Mouse (Mus musculus): ENCODE data around the gene Yipf1.

The Yipf1 gene

DNA sequence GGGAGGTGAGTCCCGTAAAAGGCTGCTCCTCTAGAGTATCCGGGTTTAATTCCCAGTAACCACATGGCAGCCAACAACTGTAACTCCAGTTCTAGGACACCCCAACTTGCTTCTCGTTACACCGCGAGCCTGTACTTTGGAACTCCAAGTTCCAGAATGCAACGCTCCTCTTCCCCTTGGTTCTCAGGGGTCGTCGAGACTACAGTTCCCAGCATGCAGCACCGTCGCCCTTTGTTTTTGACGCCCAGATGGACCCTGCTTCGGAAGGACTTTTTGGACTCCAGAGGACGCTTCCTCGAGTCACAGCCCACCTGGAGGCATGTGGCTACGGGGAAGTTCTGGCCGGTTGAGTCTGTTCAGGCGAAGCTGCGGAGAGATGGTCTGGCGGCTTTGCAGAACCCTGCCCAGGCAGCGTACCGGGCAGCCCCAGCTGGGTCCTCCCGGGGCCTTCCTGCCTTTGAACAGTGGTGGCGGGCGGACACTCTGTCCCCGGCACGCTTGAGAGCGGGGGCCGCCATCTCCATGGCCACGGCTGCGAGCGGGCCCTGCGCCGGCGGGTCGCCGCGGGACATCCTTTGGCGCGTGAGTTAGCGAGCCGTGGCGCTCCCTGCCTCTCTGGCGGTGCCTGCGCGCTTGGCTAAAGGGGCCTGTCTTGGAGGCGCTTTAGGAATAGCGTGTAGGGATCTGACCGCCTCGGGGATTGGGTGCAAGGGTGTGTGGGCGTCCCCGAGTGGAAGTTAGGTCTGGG is 53.6 kb downstream of the Yipf1 start, which contains the start of gene Ndc1:
Ndc1 (plus strand) TSS at position 218 of the 748 bp plus-strand sequence.
- peak; percentile 97 for DNase-seq (ENCODE audit: extremely low spot score, low spot score)

DNA sequence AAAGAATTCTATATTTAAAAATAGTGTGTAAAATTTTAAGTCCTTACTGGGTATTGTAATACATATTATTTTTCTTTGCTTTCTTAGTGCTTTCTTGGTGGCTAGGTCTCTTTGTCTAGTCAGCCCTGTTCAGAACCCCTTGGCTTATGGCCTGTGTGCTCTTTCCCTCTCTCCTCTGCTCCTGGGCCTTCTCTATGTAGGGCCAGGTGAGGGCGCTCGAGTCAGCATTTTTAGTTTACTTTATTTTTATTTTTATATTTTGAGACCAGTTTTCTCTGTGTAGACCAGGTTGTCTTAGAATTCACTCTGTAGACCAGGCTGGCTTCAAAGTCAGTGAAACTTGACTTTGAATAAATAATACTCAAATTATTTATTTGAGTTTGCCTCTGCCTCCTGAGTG is 58.1 kb downstream of the Yipf1 start:
- no peak for DNase-seq (ENCODE audit: extremely low spot score, low spot score)

DNA sequence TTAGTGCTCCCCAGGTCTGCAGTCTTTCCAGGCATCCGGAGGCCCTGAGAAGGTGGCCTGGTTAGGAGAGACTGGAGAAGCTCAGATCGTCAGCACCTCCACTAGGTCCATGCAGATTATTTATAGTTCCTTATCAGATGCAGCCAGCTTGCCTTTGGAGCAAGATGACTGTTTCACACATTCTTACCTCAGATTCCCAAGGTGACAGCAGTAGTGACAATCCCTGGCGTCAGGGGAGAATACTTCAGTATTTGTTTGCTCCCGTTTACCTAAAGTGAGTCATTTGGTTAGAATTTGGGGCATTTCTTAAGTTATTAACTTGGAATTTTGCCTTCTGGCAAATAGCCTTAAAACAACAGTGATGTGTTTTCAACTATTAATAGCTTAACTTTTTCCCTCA is 60.5 kb downstream of the Yipf1 start:
- DNase-seq (ENCODE audit: extremely low spot score, low spot score): no peak

DNA sequence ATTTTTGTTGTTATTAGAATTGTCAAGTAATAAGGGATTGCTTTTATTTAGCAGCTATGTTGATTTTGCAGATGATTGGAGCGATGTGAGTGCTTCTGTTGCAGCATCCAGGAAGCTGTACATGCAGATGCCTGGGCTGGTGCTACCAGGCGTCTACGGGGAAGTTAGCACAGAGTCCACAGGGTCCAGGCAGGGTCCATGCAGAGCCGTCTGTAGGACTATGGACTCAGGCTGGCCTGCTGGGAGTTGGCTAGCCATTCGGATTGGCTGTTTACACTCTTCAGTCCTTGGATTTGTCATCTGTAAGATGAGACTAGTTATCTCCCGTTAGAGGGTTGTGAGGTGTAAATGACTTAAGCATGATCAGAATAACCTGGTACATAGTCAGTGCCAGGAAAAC is 64.8 kb downstream of the Yipf1 start:
- no peak for DNase-seq (ENCODE audit: extremely low spot score, low spot score)

DNA sequence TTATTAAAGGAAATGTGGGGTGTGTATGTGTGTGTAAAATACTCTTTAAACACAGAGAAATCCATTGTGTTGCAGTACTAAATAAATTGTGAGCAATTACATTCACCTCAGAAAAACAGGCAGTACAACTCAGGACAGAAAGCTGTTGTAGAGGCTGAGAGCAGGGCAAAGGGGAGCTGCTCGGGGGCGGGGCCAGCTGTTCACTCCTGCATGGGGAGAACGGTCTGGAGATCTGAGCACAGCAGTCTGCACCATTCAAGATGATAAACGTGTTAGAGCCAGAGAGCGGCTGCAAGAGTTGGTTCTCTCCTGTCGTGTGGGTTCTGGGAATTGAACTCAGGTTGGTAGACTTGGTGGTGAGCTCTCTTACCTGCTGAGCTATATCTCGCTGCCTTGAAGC is 66.7 kb downstream of the Yipf1 start:
- DNase-seq (ENCODE audit: extremely low spot score, low spot score): no peak

DNA sequence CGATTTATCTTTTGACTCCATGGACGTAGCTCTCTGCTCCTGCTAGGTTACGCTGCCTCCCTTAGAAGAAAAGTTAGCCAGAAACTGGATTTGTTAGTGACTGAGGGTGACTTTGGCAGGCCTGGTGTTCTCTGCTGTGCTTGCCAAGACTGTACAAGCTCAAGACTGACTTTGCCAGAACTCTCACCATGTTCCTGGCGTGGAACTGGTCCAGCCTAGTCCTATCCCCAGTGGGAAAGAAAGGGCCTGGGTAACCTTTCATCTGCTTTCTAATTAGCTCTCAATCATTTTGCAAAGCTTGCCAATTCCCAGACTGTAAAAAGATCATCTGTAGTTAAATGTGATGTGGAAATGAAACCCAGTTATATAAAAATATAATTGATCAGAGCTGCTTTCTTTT is 72.9 kb downstream of the Yipf1 start:
- DNase-seq (ENCODE audit: extremely low spot score, low spot score): no peak

DNA sequence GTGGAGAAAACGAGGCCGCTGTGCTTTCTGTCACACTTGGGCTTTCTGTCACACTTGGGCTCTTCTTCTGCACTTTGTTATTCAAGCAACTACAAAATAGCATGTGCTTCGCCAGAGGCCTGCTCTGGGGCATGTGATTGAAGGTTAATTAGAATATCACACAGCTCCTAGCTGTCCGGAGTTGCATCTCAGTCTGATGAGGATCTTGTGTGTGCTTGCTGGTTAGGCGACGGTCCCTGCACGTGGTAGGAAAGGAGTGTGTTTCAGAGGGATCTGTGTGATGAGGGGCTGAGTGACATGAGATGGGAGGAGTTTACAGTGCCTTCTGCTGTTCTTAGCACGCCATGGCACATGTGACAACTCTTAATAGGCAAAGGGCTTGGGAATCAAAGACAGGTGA is 73.3 kb downstream of the Yipf1 start:
- DNase-seq (ENCODE audit: extremely low spot score, low spot score): no peak

DNA sequence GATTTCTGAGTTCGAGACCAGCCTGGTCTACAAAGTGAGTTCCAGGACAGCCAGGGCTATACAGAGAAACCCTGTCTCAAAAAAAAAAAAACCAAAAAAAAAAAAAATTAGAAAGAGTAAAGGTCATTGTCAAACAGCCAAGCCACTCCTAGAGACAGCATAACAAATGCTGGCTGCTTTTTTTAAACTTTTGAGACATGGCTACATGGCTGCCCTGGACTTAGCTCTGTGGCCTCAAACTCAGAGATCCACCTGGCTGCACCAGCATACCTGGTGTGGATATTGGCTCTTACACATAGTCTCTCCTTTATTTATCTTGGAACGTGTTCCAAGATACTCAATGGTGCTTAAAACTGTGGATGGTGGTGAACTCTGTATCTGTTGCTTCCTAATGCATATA is 74.1 kb downstream of the Yipf1 start:
- DNase-seq (ENCODE audit: extremely low spot score, low spot score): no peak

DNA sequence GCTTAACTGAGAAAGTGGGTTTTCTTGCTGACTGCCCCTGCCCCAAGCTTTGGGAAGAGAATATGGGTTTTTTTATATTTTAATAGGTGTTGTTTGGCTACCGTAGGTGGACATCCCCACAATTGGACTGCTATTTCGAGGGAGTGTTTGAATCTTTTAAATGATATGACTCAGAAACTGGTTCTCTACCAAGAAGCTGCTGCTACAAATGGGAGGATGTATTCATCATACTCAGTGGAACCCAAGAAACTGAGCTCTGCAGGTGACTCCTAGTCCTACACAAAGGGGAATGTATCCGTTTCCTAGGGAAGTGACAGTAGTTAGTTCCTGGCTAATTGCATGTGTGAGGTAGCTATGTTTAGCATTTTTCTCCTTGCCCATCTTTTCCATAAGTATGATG is 75.2 kb downstream of the Yipf1 start:
- no peak for DNase-seq (ENCODE audit: extremely low spot score, low spot score)

DNA sequence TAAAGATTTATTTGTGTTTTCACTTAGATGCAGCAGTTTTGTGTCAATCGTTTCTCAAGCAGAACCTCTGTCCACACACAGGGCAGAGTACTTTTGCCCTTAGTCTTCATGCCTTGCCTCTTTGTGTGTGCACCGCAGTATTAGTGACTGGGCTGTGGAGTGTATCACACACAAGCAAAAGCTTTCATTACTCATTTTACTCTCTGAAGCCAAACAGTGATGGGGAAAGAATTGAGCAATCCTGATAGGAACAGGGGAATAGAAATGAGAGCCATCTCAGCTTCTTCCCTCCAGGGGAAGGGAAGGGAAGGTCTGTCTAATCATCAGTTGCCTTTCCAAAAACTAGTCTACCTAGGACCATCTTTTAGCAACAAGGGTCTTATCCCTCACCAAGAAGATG is 79.6 kb downstream of the Yipf1 start:
- no peak for DNase-seq (ENCODE audit: extremely low spot score, low spot score)

Measured in neural tube, embryonic 10.5 days (tissue).